Mouse (Mus musculus) midbrain, embryonic 10.5 days (tissue): ENCODE data around the gene Pofut2. TPM values are rescaled to one million over a fixed set of nuclear protein-coding genes. Genes with fewer than 3 reads are reported as not detected.
"Not testable (repeated sequence)": the region's sequence is repeated elsewhere in the genome, so short reads cannot be mapped to it uniquely, and the experiment has no call there.

Experiments
- DNase-seq: peaks from one replicate; pipeline ENCODE4 v3.0.0-alpha.2; 2017; ENCODE audit warnings: low spot score
- H3K27ac ChIP-seq: fragments of 300-500 bp; sonication (generic); replicated peaks from 2 replicates; pipeline ENCODE4 v1.5.1; 2016; ENCODE audit warnings: mild to moderate bottlenecking
- H3K27me3 ChIP-seq: fragments of 300-500 bp; sonication (generic); 2 replicates; pipeline ENCODE4 v1.6.1; 2016; ENCODE audit warnings: low read depth, mild to moderate bottlenecking; ENCODE audit not compliant: poor library complexity, severe bottlenecking
- H3K36me3 ChIP-seq: fragments of 300-500 bp; sonication (generic); 2 replicates; pipeline ENCODE4 v1.6.1; 2016; ENCODE audit warnings: mild to moderate bottlenecking, moderate library complexity
- H3K4me1 ChIP-seq: fragments of 300-500 bp; sonication (generic); 2 replicates; pipeline ENCODE4 v1.6.1; 2016
- H3K4me3 ChIP-seq: fragments of 300-500 bp; sonication (generic); 2 replicates; pipeline ENCODE4 v1.5.1; 2016; ENCODE audit warnings: mild to moderate bottlenecking, moderate library complexity
- H3K9me3 ChIP-seq: fragments of 300-500 bp; sonication (generic); replicated peaks from 2 replicates; pipeline ENCODE4 v1.6.1; 2016; ENCODE audit warnings: mild to moderate bottlenecking
- WGBS: fragments of 180-500 bp; shearing (Covaris S2); methylation state at CpG from one replicate; pipeline ENCODE4 v1.1.7; 2016; 5-methylcytosine and 5-hydroxymethylcytosine counted together
- polyA plus RNA-seq: library from polyadenylated mRNA; unstranded; fragments of >200 nt; fragmentation: Nextera tagmentation; extraction: Ambion mirVana; gene quantifications from 2 replicates; pipeline ENCODE4 v1.2.1, GENCODE M21; 2016

The Pofut2 gene
- polyA plus RNA-seq, 1 experiment from 2014 or later: 82.2 TPM

GRCm38 (mm10) chr10:77255676-77256075 is 3.3 kb upstream of the Pofut2 start:
- 84% methylated on average over 3 of the region's 3 CpGs for WGBS
- no peak overlapping the region for H3K4me3 ChIP-seq
- H3K9me3 ChIP-seq: no peaks in the 10 kb centered on the region
- peaks cover 3% of the 10 kb centered on the region for H3K36me3 ChIP-seq
- H3K27ac ChIP-seq: no peak overlapping the region
- H3K27me3 ChIP-seq: no peaks in the 10 kb centered on the region
- peaks cover 59% of the 10 kb centered on the region for H3K4me1 ChIP-seq
- DNase-seq: no peak

DNA sequence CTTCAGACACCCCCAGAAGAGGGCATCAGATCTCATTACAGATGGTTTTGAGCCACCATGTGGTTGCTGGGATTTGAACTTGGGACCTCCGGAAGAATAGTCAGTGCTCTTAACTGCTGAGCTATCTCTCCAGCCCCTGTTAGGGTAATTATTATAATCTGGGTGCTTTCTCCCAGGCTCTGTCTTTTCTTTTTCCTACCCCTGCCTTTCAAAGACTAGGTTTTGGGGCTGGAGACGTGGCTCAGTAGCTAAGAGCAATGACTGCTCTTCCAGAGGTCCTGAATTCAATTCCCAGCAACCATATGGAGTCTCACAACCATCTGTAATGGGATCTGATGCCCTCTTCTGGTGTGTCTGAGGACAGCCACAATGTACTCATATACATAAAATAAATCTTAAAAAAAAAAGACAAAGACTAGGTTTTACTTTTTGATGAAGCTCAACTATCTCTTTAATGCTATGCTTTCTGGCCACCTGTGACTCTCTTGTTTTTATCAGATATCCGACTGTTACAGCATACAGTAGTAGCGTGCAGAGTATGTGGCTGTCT is 902 bp upstream of the Pofut2 start:
- Histone ChIP-seq H3K9me3 (no peaks in the 10 kb centered on the region), H3K27me3 (no peaks in the 10 kb centered on the region), H3K4me1 (peaks cover 39% of the 10 kb centered on the region), H3K4me3 (peak overlapping the region; percentile 95), H3K27ac (peak overlapping the region; percentile 94), H3K36me3 (peaks cover 27% of the 10 kb centered on the region)
- no peak for DNase-seq
- WGBS: 62% methylated on average over 4 of the region's 4 CpGs

DNA sequence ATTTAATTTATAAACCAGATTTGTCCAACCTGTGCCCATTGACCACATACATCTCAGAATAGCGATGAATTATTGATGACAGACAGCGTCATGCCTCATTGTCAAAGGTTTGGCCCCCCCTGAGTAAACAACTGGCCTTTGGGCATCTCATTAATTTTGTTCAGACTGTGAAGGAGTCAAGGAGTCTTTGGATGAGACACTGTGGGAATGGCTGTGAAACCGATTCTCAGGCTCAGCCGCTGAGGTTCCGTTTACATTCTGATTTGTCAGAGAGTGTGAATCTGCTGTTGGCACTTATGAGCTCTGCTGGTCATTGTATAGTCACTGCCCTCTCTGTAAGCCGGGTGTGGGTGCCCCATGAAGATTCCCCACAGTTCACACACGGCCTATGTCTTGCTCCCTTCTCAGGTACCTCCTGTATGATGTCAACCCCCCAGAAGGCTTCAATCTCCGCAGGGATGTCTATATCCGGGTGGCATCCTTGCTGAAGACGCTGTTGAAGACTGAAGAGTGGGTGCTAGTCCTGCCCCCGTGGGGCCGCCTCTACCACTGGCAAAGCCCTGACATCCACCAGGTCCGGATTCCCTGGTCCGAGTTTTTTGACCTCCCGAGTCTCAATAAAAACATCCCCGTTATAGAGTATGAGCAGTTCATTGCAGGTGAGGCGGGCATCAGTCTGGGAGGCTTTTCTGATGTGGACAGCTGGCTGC is 1.3 kb downstream of the Pofut2 start:
- 90% methylated on average over 17 of the region's 17 CpGs for WGBS
- Histone ChIP-seq H3K4me1 (peaks cover 36% of the 10 kb centered on the region), H3K27ac (no peak overlapping the region), H3K36me3 (peaks cover 50% of the 10 kb centered on the region), H3K27me3 (no peaks in the 10 kb centered on the region), H3K4me3 (peak overlapping the region; percentile 95), H3K9me3 (no peaks in the 10 kb centered on the region)
- DNase-seq: no peak

GRCm38 (mm10) chr10:77266281-77266680 is 7.3 kb downstream of the Pofut2 start:
- Histone ChIP-seq H3K36me3 (peaks cover 94% of the 10 kb centered on the region), H3K4me1 (0 out of 2 replicates have a peak, but pooled peaks cover 2% of the 10 kb centered on the region), H3K4me3 (no peak overlapping the region), H3K9me3 (no peaks in the 10 kb centered on the region), H3K27me3 (no peaks in the 10 kb centered on the region), H3K27ac (no peak overlapping the region)
- WGBS: 71% methylated on average over 8 of the region's 8 CpGs
- no peak for DNase-seq

GRCm38 (mm10) chr10:77267027-77267426 is 8.0 kb downstream of the Pofut2 start:
- no peak for DNase-seq
- H3K4me1 ChIP-seq: 0 out of 2 replicates have a peak, but pooled peaks cover 2% of the 10 kb centered on the region
- H3K36me3 ChIP-seq: peaks cover 86% of the 10 kb centered on the region
- H3K27me3 ChIP-seq: no peaks in the 10 kb centered on the region
- H3K27ac ChIP-seq: no peak overlapping the region
- 88% methylated on average over 14 of the region's 14 CpGs for WGBS
- H3K4me3 ChIP-seq: no peak overlapping the region
- H3K9me3 ChIP-seq: no peaks in the 10 kb centered on the region

DNA sequence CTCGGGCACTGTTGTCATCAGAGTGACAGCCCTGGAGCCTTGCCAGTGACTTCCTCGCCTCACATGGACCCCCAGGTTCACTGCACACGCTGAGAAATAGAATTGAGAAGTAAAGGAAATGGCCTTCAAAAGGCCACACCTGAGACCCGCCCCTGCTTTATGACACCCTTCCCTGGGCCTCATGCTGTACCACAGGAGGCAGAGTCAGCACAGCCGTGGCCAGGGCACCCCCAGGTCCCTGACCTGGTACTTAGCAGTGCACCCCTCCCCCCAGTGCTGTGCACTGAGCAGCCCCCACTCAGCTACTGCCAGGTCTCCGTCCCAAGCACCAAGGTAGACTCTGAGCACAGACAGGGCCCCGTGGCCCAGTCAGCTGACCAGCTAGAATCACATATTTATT is 10.1 kb downstream of the Pofut2 start:
- DNase-seq: no peak
- H3K9me3 ChIP-seq: no peaks in the 10 kb centered on the region
- 0 out of 2 replicates have a peak, but pooled peaks cover 2% of the 10 kb centered on the region for H3K4me1 ChIP-seq
- H3K36me3 ChIP-seq: peaks cover 65% of the 10 kb centered on the region
- no peak overlapping the region for H3K4me3 ChIP-seq
- H3K27ac ChIP-seq: no peak overlapping the region
- H3K27me3 ChIP-seq: no peaks in the 10 kb centered on the region
- WGBS: 86% methylated on average over 7 of the region's 7 CpGs

GRCm38 (mm10) chr10:77272980-77273730 is 14.1 kb downstream of the Pofut2 start:
- 74% methylated on average over 11 of the region's 11 CpGs for WGBS
- DNase-seq: no peak
- Histone ChIP-seq H3K9me3 (no peaks in the 10 kb centered on the region), H3K27me3 (no peaks in the 10 kb centered on the region), H3K4me3 (no peak overlapping the region), H3K36me3 (peaks cover 25% of the 10 kb centered on the region), H3K4me1 (no peaks in the 10 kb centered on the region), H3K27ac (0 out of 2 replicates have a peak overlapping the region, but pooled peaks have one; percentile 46)

DNA sequence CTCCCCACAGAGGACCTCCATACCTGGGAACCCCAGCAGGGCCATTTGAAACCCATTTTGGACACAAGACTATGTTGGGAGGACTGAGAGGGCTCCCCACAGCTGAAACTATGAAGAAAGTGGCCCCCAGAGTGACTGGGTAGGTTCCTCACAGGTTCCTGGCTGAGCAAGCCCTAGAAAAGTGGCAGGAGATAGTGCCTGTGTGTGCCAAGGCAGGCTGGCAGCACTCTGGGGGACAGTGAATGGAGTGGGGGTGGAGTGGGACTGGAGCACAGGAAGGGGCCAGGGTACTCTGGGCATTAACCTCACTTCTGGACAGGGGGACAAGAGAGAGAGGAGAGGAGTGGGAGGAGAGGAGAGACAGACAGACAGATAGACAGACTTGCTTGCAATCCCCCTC is 14.8 kb downstream of the Pofut2 start:
- H3K4me3 ChIP-seq: no peak overlapping the region
- no peak for DNase-seq
- no peaks in the 10 kb centered on the region for H3K4me1 ChIP-seq
- no peak overlapping the region for H3K27ac ChIP-seq
- peaks cover 19% of the 10 kb centered on the region for H3K36me3 ChIP-seq
- H3K27me3 ChIP-seq: no peaks in the 10 kb centered on the region
- no peaks in the 10 kb centered on the region for H3K9me3 ChIP-seq

DNA sequence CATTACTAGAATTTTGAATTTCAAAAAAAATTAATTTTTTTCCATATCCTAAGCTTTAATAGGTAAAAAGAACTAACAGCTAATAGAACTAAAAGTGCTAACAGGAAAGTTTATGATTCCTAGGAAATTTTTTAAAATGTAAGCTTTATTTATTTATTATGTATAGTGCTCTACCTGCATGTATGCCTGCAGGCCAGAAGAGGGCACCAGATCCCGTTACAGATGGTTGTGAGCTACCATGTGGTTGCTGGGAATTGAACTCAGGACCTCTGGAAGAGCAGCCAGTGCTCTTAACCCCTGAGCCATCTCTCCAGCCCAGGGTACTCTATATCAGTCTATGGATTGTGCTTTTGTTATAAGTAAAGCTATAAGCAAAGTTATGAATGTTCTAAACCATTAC is 23.1 kb downstream of the Pofut2 start:
- not testable (repeated sequence) for H3K4me1 ChIP-seq, H3K27me3 ChIP-seq, H3K27ac ChIP-seq, H3K9me3 ChIP-seq, DNase-seq, H3K4me3 ChIP-seq, H3K36me3 ChIP-seq
- 62% methylated on average over 1 of the region's 1 CpGs for WGBS

DNA sequence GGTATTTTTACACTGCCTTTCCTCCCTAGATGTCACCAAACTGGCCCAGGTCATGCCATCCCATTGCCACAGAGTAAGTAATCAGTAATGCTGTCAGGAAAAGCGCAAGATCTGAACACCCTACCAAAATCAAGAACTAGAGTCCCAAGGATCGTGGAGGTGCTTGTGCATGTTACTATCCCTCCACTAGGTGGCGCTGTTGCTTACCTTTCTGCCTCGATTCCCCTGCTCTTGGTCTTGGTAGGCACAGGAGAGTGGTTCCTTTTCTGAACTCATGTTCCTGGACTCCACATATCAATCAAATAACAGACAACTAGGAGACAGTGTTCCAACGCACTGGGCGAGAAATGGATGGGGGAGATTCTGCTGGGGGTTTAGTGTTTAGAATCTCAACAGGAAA is 23.8 kb downstream of the Pofut2 start:
- H3K4me3 ChIP-seq: no peak overlapping the region
- no peaks in the 10 kb centered on the region for H3K9me3 ChIP-seq
- DNase-seq: peak; percentile 78
- peaks cover 5% of the 10 kb centered on the region; the same call in 1 of the 2 replicates for H3K4me1 ChIP-seq
- H3K27ac ChIP-seq: no peak overlapping the region
- no peaks in the 10 kb centered on the region for H3K27me3 ChIP-seq
- WGBS: 19% methylated on average over 6 of the region's 6 CpGs
- H3K36me3 ChIP-seq: no peaks in the 10 kb centered on the region

DNA sequence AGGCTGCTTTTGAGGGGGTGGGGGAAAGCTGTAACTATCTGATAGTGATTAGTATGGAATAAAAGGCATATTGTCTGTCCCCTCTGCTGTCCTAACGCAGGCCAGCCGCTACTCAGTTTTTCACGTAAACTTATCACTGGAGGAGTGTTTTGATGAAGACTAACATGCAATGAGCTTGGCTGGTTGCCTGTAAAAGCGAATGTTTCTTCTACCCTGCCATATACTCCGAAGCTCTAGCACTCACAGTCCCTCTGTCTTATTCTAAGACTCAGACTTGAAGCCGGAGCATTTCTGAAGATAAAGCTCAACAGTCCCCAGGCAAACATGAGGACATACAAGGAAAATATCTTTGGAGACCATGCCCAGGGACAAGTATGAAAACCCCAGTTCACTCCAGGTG is 25.8 kb downstream of the Pofut2 start:
- no peak overlapping the region for H3K4me3 ChIP-seq
- H3K27me3 ChIP-seq: no peaks in the 10 kb centered on the region
- WGBS: 88% methylated on average over 6 of the region's 6 CpGs

DNA sequence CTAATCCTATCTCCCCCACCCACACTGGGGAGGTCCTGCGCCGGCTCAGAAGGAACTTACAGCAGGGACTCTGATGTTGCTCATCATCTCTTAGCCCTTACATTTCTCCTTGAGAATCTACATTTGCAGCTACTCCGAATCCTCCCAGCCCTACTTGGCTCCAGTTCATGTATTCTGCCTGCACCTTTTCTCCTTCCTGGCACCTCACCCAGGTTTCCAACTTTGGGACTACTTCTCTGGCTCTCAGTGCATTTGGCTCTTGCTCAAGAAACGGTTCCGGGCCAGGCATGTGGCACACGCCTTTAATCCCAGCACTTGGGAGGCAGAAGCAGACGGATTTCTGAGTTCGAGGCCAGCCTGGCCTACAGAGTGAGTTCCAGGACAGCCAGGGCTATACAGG is 28.6 kb downstream of the Pofut2 start:
- Histone ChIP-seq H3K4me1 (peaks cover 5% of the 10 kb centered on the region; the same call in 1 of the 2 replicates), H3K27me3 (no peaks in the 10 kb centered on the region), H3K9me3 (no peaks in the 10 kb centered on the region), H3K4me3 (no peak overlapping the region), H3K27ac (no peak overlapping the region), H3K36me3 (no peaks in the 10 kb centered on the region)
- peak; percentile 9 for DNase-seq
- WGBS: 89% methylated on average over 8 of the region's 8 CpGs

More for the DNA sequence above, 25.8 kb downstream of the Pofut2 start:
- Histone ChIP-seq H3K4me1 (peaks cover 5% of the 10 kb centered on the region; the same call in 1 of the 2 replicates), H3K9me3 (no peaks in the 10 kb centered on the region), H3K27ac (no peak overlapping the region), H3K36me3 (no peaks in the 10 kb centered on the region)
- no peak for DNase-seq
